Mouse (Mus musculus) lung, postnatal 0 days (tissue): ENCODE measurements around the gene Cmip.

Source experiments
- CTCF ChIP-seq: IDR thresholded peaks from 2 replicates; pipeline ENCODE4 v1.5.1; 2016; ENCODE audit warnings: antibody characterized with exemption, mild to moderate bottlenecking
- EP300 ChIP-seq: IDR thresholded peaks from 2 replicates; pipeline ENCODE4 v1.6.1; 2016; ENCODE audit warnings: antibody characterized with exemption, mild to moderate bottlenecking, control low read depth

GRCm38 (mm10) chr8:117370009-117370408 lies 113.1 kb downstream of the Cmip start:
- TF ChIP-seq CTCF (no peak), EP300 (no peak)
